Mouse (Mus musculus): ENCODE data around the gene Rtn3.

DNA sequence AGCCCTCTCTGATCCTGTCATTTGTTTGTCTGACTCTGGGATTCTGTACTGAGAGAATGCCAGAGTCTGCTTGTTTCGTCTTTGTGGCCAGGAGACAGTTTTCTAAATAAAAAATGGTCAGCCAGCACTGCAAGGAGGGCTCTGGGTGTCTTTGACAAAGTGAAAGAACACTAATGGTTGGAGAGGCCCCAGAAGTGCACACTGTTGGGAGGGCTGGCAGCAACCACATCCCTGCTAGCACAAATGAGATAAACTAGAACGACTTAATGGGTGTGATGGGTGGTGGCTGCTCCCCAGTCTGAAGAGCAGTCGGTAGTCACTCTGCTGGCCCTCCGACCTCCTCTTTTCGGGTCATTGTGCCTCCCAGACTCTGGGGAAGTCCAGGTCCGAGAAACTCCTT lies 63.9 kb downstream of the Rtn3 start:
- no peak for TF ChIP-seq CTCF (IDR thresholded peaks at IDR 0.05; ENCODE audit: low read depth)
- no peak for TF ChIP-seq EP300 (optimal IDR thresholded peaks at IDR 0.05)
